Mouse (Mus musculus) mature B cell (primary cell): Measurements from ENCODE around the gene Ankrd12.

Experiments used
- in situ Hi-C: fragments of 300-500 bp; cut with MboI; formaldehyde crosslinking; loops from 2 replicates; pipeline ENCODE4 v1.14.3; 2019

Gene Ankrd12

GRCm38 (mm10) chr17:66076934-66077333, at the start of gene Ankrd12:
Ankrd12 (minus strand) TSS chr17:66077089.
- in situ Hi-C loops: no loop called here

- in situ Hi-C loops: no loop called here
Measured at GRCm38 (mm10) chr17:66125211-66125610, 48.3 kb upstream of the Ankrd12 start.

GRCm38 (mm10) chr17:66123816-66124610, 47.1 kb upstream of the Ankrd12 start:
- in situ Hi-C loops: loop anchor here (25.0 kb wide), 1 partner anchor 512 kb away; the partner anchor contains the start of gene Vapa

GRCm38 (mm10) chr17:66123066-66123815, 46.4 kb upstream of the Ankrd12 start, which contains the start of gene Ddx11:
Ddx11 (plus strand) TSS chr17:66123520.
- in situ Hi-C loops: loop anchor here (25.0 kb wide), 1 partner anchor 511 kb away; the partner anchor contains the start of gene Vapa

GRCm38 (mm10) chr17:66120701-66121100, 43.8 kb upstream of the Ankrd12 start:
- in situ Hi-C loops: loop anchor here (25.0 kb wide), 1 partner anchor 508 kb away; the partner anchor contains the start of gene Vapa

GRCm38 (mm10) chr17:66118991-66119390, 42.1 kb upstream of the Ankrd12 start:
- in situ Hi-C loops: loop anchor here (25.0 kb wide), 1 partner anchor 507 kb away; the partner anchor contains the start of gene Vapa

GRCm38 (mm10) chr17:66112166-66112565, 35.3 kb upstream of the Ankrd12 start:
- in situ Hi-C loops: loop anchor here (25.0 kb wide), 1 partner anchor 500 kb away; the partner anchor contains the start of gene Vapa

- in situ Hi-C loops: loop anchor here (25.0 kb wide), 1 partner anchor 499 kb away; the partner anchor contains the start of gene Vapa
Measured at GRCm38 (mm10) chr17:66111402-66111959, 34.6 kb upstream of the Ankrd12 start, which contains the start of gene Washc1. Washc1 (plus strand) TSS chr17:66111545.

GRCm38 (mm10) chr17:66110746-66111145, 33.9 kb upstream of the Ankrd12 start:
- in situ Hi-C loops: loop anchor here (25.0 kb wide), 1 partner anchor 498 kb away; the partner anchor contains the start of gene Vapa

GRCm38 (mm10) chr17:66108198-66108597, 31.3 kb upstream of the Ankrd12 start:
- in situ Hi-C loops: loop anchor here (10.0 to 25.0 kb wide), 2 partner anchors 153 to 496 kb away; partner anchors contain the start of genes Twsg1 and Vapa

GRCm38 (mm10) chr17:66107466-66107865, 30.6 kb upstream of the Ankrd12 start:
- in situ Hi-C loops: loop anchor here (10.0 to 25.0 kb wide), 2 partner anchors 153 to 495 kb away; partner anchors contain the start of genes Twsg1 and Vapa

- in situ Hi-C loops: loop anchor here (10.0 to 25.0 kb wide), 2 partner anchors 152 to 494 kb away; partner anchors contain the start of genes Twsg1 and Vapa
Measured at GRCm38 (mm10) chr17:66106601-66107267, 29.8 kb upstream of the Ankrd12 start.

- in situ Hi-C loops: loop anchor here (10.0 to 25.0 kb wide), 2 partner anchors 149 to 492 kb away; partner anchors contain the start of genes Twsg1 and Vapa
Measured at GRCm38 (mm10) chr17:66104076-66104475, 27.2 kb upstream of the Ankrd12 start.

GRCm38 (mm10) chr17:66101380-66102330, 24.8 kb upstream of the Ankrd12 start, which contains the start of gene Ndufv2:
Ndufv2 (minus strand) TSS chr17:66101559.
- in situ Hi-C loops: loop anchor here (10.0 to 25.0 kb wide), 2 partner anchors 147 to 489 kb away; partner anchors contain the start of genes Twsg1 and Vapa

- in situ Hi-C loops: loop anchor here (10.0 to 25.0 kb wide), 2 partner anchors 146 to 488 kb away; partner anchors contain the start of genes Twsg1 and Vapa
Measured at GRCm38 (mm10) chr17:66100566-66101379, 23.9 kb upstream of the Ankrd12 start.

GRCm38 (mm10) chr17:66092664-66093063, 15.8 kb upstream of the Ankrd12 start:
- in situ Hi-C loops: no loop called here

GRCm38 (mm10) chr17:66092065-66092464, 15.2 kb upstream of the Ankrd12 start:
- in situ Hi-C loops: no loop called here

- in situ Hi-C loops: no loop called here
Measured at GRCm38 (mm10) chr17:66091392-66091791, 14.5 kb upstream of the Ankrd12 start.
